Mouse (Mus musculus) macrophage (primary cell): ENCODE measurements around the gene 1700017N19Rik. TPM values are rescaled to one million over a fixed set of nuclear protein-coding genes. Genes with fewer than 3 reads are reported as not detected.

ENCODE experiments used
- H3K27ac ChIP-seq: fragments of 350-480 bp; formaldehyde crosslinking; 2 replicates; pipeline ENCODE4 v1.9.0; 2021
- H3K36me3 ChIP-seq: fragments of 350-480 bp; formaldehyde crosslinking; 2 replicates; pipeline ENCODE4 v1.9.0; 2021; ENCODE audit errors: inconsistent target
- H3K4me3 ChIP-seq: fragments of 350-480 bp; formaldehyde crosslinking; 2 replicates; pipeline ENCODE4 v1.9.0; 2021; ENCODE audit errors: inconsistent target
- H3K79me2 ChIP-seq: fragments of 350-480 bp; formaldehyde crosslinking; 2 replicates; pipeline ENCODE4 v1.9.0; 2021; ENCODE audit errors: inconsistent target
- WGBS: methylation state at CpG from one replicate; pipeline ENCODE4 v1.1.7; 2026; ENCODE audit warnings: inconsistent platforms; ENCODE audit not compliant: missing documents; 5-methylcytosine and 5-hydroxymethylcytosine counted together
- polyA plus RNA-seq: library from polyadenylated mRNA; stranded (reverse); fragments of 250-400 nt; gene quantifications from 3 replicates; pipeline ENCODE4 v1.2.4, GENCODE M21; 2018; ENCODE audit warnings: inconsistent platforms

The 1700017N19Rik gene
- polyA plus RNA-seq, 1 experiment from 2014 or later = not detected

- Histone ChIP-seq H3K27ac (no peak overlapping the region), H3K36me3 (no peaks in the 10 kb centered on the region), H3K79me2 (no peaks in the 10 kb centered on the region), H3K4me3 (no peak overlapping the region)
- 94% methylated on average over 7 of the region's 7 CpGs for WGBS
These were observed 29.2 kb downstream of the 1700017N19Rik start for GRCm38 (mm10) chr10:100619474-100619873.

DNA sequence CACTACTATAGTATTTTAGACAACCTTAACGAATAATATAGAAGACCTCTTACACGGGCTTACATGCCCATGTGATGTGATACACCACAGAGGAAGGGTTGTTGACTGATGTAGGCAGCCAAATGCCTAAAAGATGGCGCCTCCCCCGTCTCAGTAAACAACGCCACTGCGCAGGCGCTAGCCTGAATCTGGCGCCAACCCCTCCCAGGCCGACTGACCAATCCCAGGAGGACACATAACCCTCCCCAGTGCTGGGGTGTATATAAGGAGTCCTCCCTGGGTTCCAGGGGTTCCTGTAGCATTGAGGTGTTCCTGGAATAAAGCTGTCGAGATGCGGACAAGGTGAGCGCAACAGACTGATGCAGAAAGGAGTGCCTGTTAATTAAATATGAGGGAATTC lies 29.8 kb downstream of the 1700017N19Rik start:
- no peaks in the 10 kb centered on the region for H3K36me3 ChIP-seq
- WGBS = 92% methylated on average over 12 of the region's 12 CpGs
- no peaks in the 10 kb centered on the region for H3K79me2 ChIP-seq
- H3K4me3 ChIP-seq = no peak overlapping the region
- H3K27ac ChIP-seq = no peak overlapping the region

- no peaks in the 10 kb centered on the region for H3K79me2 ChIP-seq
- 95% methylated on average over 3 of the region's 3 CpGs for WGBS
- H3K4me3 ChIP-seq = no peak overlapping the region
- H3K27ac ChIP-seq = no peak overlapping the region
- H3K36me3 ChIP-seq = no peaks in the 10 kb centered on the region
These were observed 32.2 kb downstream of the 1700017N19Rik start for GRCm38 (mm10) chr10:100622494-100622893.

DNA sequence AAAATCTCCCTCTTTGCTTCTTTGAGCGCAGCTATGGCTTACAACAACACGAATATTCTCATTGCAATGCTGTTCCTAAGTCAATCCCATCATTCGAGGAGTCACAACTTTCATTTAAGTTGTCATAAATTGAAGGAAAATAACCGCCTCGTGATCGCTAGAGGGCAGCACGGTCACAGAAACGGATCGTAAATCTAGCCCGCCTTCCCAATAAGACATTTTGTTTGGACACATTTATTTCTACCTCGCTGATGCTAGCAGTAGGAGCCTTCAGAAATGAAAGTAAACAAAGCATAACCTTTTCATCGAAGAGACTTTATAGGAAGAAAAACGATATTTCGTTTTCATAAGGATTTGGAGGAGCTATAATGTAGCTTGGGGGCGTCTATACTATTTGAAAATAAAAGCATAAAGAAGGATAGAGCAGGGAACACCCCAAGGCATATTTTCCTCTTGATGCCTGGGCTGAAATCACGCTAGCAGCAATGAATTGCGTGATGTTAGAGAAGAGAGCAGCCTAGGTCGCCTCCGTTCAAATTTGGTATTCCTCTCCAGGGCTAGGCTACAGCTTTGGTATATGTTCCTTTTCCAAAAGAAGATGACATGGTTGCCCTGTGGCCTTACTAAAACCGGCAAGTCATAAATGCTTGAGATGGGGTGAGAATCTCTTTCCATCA lies 39.6 kb downstream of the 1700017N19Rik start:
- WGBS = 17% methylated on average over 20 of the region's 20 CpGs
- Histone ChIP-seq H3K27ac (no peak overlapping the region), H3K36me3 (no peaks in the 10 kb centered on the region), H3K4me3 (no peak overlapping the region), H3K79me2 (no peaks in the 10 kb centered on the region)

- Histone ChIP-seq H3K79me2 (no peaks in the 10 kb centered on the region), H3K4me3 (no peak overlapping the region), H3K27ac (no peak overlapping the region), H3K36me3 (no peaks in the 10 kb centered on the region)
- whole genome bisulfite sequencing = 90% methylated on average over 3 of the region's 3 CpGs
These were observed 52.6 kb downstream of the 1700017N19Rik start for GRCm38 (mm10) chr10:100642887-100643286.

GRCm38 (mm10) chr10:100645331-100645935 lies 55.1 kb downstream of the 1700017N19Rik start:
- WGBS = 91% methylated on average over 4 of the region's 4 CpGs
- no peak overlapping the region for H3K27ac ChIP-seq

GRCm38 (mm10) chr10:100654183-100654582 lies 63.9 kb downstream of the 1700017N19Rik start:
- no peak overlapping the region for H3K27ac ChIP-seq
- H3K36me3 ChIP-seq = no peaks in the 10 kb centered on the region
- no peak overlapping the region for H3K4me3 ChIP-seq
- no peaks in the 10 kb centered on the region for H3K79me2 ChIP-seq

More at GRCm38 (mm10) chr10:100645331-100645935, 55.1 kb downstream of the 1700017N19Rik start:
- no peak overlapping the region for H3K4me3 ChIP-seq
- no peaks in the 10 kb centered on the region for H3K79me2 ChIP-seq
- no peaks in the 10 kb centered on the region for H3K36me3 ChIP-seq

DNA sequence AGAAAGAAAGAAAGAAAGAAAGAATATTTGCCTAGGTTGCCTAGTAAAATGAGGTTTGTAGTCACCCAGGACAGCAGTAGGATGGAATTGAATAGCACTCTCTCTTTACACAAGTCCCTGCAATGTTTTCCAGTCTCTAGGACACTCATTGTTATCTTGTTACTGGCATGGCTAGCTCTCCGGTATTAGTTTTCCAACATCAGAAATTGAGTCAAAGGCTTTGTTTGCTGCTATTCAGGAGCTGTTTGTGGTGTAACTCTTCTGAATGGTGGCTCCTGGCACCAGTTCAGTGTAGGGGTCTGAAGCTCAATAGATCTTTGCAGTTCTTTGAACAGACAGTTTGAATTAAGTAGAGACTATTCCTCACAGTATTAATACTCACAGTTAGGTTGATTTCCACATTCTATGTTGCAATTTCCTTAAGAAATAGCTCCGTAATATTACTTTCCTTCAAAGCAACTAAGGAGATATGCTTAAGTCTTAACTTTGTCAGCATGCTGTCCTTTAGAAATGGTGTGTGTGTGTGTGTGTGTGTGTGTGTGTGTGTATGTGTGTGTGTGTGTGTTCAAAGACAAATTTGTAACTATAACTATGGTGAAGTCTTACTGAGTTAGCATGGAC lies 71.8 kb downstream of the 1700017N19Rik start:
- Histone ChIP-seq H3K4me3 (no peak overlapping the region), H3K27ac (no peak overlapping the region), H3K36me3 (no peaks in the 10 kb centered on the region), H3K79me2 (no peaks in the 10 kb centered on the region)
- WGBS = 79% methylated on average over 2 of the region's 2 CpGs

Other genes starting within 250 kb of the 1700017N19Rik start
- not detected in 3 replicates for gene Gm4302, start 249.6 kb upstream of the 1700017N19Rik start, polyA plus RNA-seq
- not detected in 3 replicates for gene Gm4303, start 244.5 kb upstream of the 1700017N19Rik start, polyA plus RNA-seq
- not detected in 3 replicates for gene Gm4305, start 239.4 kb upstream of the 1700017N19Rik start, polyA plus RNA-seq
- not detected in 3 replicates for gene Gm4307, start 229.1 kb upstream of the 1700017N19Rik start, polyA plus RNA-seq
- not detected in 3 replicates for gene Gm4312, start 207.9 kb upstream of the 1700017N19Rik start, polyA plus RNA-seq
- gene Tmtc3, start 103.1 kb upstream of the 1700017N19Rik start, polyA plus RNA-seq = 7.3 to 10.6 TPM (median 9.0 TPM) in 3 replicates
- 2.9 to 5.7 TPM (median 5.4 TPM) in 3 replicates for gene Cep290, start 102.9 kb upstream of the 1700017N19Rik start, polyA plus RNA-seq
- 5.7 to 7.6 TPM (median 5.8 TPM) in 3 replicates for gene 4930430F08Rik, start 61 bp upstream of the 1700017N19Rik start, polyA plus RNA-seq